Mouse (Mus musculus) retina, adult 2 months (tissue): ENCODE data around the gene Sult2b1.

ENCODE experiments used
- DNase-seq: peaks from one replicate; pipeline ENCODE4 v3.0.0-alpha.2; 2012; ENCODE audit warnings: low read depth, low spot score

The Sult2b1 gene

DNA sequence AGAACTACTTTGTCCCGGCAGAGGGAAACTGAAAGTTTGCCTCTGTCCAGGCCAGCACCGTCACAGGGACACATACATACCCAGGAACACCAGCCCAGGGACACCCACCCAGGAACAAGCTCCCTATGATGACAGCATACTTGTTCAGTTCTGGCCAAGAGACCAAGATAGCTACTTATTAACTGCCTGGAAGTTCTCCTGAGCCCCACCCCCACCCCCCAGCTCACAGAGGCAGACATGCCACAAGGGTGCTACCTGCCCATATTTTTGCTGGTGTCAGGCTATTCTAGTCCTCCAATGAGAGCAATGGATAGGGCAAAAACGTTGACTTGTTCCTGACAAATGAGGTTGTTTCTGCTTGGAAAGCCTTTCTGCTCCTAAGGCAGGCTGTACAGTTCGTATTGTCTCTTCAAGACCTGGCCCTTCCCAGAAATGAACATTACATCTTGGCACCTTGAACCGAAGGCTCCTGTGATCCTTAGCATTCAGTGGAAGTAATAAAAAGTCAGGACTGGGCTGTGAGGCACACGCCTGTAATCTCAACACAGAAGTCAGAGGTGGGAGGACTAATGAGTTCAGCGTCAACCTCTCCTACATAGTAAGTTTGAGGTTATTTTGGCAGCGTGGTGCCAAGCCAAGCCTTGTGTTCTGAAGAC lies 13.9 kb downstream of the Sult2b1 start:
- DNase-seq, result no peak

DNA sequence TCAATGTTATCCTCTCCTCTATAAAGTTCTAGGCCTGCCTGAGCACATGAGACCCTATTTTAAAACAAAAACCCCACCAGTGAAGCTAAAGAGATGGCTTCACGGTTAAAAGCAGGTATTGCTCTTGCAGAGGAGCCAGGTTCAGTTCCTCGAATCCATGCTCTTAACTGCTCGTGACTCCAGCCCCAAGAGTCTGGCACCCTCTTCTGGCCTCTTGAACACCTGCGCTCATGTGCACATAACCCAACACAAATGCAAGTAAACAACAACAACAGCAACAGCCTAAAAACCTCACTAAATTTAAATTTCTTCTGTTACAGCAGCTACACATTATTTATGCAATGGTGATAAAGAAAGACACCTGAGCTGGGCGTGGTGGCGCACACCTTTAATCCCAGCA lies 17.0 kb downstream of the Sult2b1 start:
- DNase-seq, result no peak

DNA sequence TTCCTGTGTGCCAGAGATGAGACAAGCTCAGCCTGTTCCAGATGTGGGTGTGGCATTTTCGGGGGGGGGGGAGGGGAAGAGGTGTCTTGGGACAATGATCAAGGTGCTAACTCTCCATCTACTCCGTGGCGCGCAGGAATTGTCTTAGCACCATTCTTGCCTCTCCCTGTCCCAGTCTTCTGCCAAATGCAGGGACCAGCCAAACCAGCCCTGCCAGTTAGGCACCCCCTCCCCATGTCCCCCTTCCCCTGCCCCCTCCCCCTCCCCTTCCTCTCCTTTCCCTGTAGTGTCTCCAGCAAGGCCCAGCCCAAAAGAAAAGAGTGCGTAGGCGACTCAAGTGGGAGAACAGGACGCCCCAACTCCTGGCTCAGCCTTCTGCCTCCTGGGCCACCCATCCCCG lies 17.7 kb downstream of the Sult2b1 start:
- no peak for DNase-seq

DNA sequence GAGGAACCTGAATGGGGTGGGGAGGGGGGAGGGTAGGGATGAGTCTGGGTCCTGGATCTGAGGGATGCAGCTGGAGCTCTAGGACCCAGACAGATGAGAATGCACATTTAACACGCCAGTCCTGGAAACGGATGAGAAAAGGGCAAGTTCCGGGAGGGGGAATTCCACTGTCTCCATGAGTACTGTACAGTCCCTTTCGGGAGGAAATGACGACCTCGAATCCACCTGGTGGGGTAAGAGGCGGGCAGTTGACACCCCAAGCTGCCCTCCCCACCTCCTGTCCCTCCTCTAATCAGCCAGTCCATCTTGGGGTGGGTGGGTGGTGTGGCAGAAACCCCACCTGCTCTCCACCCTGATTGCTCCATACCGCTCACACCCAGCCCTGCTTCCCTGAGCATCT lies 18.5 kb downstream of the Sult2b1 start:
- DNase-seq, result no peak

DNA sequence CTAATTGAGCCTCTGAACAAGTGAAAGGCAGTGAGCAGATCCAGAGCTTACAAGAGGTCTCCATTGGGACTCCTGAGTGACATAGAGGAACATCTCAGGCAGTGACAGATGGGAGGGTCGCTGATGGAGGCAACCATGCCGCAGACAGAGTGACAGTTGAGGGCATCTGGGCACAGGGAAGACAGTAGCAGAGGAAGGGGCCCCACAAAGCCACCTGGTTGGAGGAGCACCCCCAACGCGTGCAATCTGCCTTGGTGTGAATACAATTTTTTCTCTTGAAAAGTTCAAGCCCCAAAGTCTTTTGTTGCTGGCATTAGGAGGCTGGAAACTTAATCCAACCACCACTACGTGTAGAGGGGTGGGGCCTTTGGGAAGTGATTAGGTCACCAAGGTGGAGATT lies 24.3 kb downstream of the Sult2b1 start:
- no peak for DNase-seq

DNA sequence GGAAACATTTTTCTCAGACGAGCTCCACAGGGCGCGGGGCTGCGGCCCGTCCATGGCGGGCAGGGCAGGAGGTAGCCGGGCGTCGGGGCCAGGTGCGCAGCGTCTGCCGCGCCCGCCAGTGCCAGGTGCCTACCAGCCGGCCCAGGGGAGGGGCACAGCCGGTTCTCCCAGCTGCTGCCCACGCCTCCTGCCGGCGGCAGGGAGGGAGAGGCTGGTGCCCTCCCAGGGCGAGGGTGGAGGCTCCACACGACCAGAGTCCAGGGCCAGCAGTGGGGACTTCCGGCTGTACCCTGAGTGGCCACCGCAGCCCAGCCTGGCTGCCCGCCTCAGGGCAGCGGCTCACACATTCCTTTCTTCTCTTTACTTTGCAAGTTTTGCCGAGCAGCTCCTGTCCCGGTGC lies 25.1 kb downstream of the Sult2b1 start:
- DNase-seq, result no peak

DNA sequence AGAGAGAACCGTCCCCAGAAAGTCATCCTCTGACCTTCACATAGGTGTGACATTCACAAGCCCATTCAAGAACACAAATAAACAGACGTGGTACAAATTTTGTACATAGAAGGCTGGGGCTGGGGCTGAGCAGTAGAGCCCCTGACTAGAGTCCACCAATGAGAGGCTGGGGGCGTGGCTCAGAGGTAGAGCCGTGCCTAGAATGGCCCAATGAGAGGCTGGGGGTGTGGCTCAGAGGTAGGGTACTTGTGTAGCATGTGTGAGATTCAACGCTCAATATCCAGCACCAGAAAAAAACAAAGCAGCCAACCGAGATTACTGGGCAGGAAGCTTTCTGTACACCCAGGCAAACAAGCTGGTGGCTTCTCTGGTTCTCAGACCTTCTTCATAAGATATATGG lies 28.8 kb downstream of the Sult2b1 start:
- DNase-seq, result no peak

DNA sequence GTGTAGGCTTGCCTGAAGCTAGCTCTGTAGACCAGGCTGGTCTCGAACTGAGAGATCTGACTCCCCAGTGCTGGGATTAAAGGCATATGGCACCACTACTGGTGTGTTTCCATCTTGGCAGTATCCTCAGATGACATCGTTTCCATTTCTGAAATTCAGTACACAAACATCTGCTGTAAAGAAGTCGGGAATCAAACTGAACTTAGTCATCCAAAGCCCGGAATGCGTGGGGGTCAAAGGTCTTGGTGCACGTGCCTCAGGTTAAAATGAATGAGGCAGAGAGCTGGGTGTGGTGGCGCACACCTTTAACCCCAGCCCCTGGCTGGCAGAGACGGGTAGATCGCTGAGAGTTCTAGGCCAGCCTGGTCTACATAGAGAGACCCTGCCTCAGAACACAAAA lies 34.3 kb downstream of the Sult2b1 start:
- no peak for DNase-seq

DNA sequence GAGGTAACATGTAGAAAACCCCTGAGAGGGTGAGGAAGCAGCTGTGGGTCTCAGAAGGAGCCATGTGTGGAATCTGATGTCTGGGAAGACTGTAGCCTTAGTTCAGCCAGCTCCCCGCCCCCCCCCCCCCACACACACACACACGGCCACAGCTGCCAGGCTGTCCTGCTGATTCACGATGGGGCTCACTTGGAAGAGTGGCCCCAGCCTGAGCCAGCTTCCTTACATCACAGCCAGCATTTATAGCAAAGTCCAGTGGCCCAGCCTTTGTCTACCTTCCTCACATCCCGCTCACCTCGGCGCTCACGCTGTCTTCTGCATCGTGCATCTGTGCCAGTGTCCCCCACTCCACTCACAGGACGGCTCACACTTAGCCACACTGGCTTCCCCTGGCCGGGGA lies 35.1 kb downstream of the Sult2b1 start:
- DNase-seq, result no peak

DNA sequence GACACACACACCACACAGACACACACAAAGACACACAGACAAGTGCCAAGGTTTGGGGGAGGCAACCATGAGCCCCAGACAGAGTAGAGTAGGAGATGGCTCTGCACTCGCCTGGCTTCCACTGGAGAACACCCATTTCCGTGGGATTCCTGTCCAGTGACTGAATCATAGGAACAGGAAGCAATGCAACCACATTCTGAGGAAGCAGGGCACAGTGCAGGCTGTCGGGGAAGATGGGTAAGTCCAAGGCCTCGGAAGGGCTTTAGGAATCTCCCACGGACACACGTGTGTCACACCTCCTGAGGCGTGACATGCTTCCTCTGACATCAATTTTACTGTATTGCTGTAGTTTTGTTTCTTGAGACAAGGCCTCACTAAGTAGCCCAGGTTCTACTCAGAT lies 36.4 kb downstream of the Sult2b1 start:
- no peak for DNase-seq

DNA sequence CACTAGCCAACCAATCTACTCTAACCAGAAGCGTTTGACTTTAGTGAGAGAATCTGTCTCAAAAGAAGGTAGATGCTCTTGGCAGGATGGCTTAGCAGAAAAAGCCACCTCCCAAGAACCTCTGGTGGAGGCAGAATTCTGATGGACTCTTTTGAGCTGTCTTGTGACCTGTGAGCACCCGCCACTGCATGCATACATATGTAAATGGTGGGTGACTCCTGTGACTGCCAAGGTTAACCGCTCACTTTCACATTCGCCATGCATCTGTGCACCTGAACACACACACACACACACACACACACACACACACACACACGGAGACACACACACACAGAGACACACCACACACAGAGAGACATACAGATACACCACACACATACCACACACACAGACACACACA lies 37.0 kb downstream of the Sult2b1 start:
- DNase-seq, result no peak

DNA sequence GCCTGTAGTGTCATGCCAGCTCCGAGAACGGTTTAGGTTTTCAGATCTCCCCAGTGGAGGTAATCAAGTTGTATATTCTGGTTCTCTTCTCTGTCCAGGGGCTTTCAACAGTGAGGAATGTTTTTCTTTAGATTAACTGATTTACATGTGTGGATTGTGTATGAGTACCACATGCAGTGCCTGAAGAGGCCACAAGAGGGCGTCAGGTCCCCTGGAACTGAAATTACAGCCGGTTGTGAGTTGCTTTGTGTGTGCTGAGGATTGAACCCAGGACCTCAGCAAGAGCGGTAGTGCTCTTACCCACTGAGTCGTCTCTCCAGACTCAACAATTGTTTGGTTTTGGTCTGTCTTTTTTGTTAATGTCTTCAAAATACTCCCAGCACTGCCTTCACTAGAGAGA lies 38.0 kb downstream of the Sult2b1 start:
- no peak for DNase-seq

DNA sequence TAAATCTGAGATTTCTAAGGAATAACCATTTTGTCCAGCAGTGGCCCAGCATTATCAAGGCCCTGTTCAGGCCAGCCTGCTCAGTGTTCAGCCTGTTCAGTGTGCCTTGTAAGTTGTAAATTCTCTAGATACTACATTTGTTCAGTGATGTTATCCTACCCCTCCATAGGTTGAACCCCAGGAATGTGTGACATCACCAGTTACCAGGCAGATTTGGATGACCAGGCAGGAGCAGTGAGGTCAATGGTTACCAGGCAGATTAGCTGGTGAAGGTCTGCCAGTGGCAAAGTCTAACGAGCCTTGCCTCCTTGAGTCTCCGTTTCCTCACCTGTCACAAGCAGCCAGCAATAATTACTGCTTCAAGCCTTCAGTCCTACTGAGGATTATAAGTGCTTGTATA lies 40.1 kb downstream of the Sult2b1 start:
- peak; percentile 63 for DNase-seq

DNA sequence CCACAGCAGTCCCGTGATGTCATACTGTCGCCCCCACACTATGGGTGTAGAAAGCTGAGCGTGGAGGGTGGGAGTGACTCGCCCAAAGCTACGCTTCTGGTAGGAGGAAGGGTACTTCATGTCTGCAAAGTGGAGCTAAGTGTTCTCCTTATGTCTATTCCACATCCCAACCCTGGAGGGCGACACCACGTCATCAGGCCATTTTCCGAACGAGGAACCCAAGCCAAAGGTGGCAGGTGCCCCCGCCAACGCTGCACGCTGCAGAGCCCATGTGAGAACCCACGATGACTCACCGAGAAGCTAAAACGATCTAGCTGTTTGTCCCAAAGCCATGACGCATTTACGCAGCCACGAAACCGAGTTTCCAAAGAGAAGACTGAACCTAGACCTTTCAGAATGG lies 42.1 kb downstream of the Sult2b1 start:
- DNase-seq, result no peak

DNA sequence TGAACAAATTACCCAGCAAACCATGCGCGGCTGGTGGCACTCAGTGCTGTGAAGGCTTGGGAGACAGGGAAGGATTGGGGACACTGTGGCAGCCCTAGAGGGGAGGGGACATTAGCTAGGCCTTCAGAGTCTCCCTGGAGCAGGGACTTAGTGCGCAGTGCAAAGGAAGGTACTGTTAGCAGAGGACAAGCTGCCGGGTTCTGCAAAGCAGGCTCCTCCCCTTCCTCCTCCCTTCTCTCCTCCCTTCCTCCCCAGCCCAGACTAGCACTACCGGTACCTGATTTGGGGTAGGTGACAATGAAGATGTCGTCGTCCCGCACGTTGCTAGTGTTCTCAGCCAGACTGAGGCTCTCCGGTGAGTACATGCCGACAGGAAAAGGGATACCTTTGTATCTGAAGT lies 42.7 kb downstream of the Sult2b1 start:
- no peak for DNase-seq

DNA sequence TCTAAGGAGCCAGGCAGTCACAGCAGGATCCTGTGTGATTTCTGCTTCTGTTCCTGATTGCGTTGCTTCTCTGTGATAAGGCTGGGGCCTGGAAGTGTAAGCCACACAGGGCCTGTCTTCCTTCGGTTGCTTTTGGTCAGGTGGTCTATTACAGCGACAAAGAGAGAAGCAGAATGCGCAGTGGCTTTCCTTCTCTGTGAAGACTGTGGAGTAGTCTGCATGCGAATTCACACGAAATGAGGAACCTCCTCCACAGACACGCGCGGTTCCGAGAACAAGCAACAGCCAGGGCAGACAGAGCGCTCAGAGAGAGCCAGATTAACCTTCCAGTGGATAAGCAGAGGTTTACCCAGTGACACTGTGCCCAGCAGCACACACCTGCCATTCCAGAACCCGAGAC lies 43.2 kb downstream of the Sult2b1 start:
- DNase-seq, result no peak

DNA sequence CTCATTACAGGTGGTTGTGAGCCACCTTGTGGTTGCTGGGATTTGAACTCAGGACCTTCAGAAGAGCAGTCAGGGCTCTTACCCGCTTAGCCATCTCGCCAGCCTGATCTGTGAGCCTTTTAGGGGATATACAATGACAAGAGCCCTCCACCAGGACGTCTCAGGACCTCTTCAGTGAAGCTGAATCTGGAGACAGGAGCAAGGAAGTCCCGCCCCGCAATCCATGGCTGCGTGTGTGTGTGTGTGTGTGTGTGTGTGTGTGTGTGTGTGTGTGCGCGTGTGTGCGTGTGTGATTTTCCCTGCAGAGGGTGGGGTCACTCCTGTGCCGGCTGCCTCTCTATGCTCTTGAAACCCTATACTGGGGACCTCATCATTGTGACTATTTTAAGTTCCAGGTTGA lies 44.6 kb downstream of the Sult2b1 start:
- DNase-seq, result no peak

DNA sequence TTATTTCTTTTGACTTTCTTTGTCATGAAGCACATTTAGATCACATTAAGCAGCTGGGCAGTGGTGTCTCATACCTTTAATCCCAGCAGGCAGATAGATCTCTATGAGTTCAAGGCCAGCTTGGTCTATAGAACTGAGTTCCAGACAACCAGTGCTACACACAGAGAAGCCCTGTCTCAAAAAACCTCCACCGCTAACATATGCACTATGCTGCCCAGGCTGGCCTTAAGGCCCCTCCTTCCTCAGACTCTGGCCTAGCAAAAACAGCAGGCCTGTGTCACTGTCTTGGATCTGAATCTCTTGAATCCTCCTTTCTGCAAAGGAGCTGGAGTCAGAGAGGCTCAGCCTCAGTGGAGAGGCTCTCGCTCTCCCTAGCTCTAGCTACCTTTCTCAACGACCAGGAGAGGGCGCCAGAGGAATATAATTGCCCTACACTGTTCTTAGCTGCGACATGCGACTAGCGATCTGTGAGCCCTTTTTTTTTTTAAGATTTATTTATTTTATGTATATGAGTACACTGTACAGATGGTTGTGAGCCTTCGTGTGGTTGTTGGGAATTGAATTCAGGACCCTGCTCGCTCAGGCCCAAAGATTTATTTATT lies 45.2 kb downstream of the Sult2b1 start:
- DNase-seq, result peak; percentile 77

DNA sequence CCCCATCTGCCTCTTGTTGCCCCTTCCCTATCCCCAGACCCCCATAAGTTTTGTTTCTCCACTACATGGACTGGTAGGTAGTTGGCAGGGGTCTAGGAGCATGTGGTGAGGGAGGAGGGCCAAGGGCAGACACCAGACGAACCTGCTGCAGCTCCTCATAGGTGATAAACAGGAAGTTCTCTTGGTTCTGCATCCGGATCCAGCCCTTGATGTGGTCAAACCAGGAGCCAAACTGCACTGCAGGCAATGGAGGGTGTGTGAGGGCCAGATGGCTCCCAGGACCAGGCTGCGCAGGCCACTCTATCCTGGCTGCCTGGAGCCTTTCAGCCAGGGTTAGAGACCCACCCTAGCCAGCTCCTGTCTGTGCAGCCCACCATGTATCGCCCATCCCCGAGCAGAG lies 51.0 kb downstream of the Sult2b1 start:
- DNase-seq, result no peak

DNA sequence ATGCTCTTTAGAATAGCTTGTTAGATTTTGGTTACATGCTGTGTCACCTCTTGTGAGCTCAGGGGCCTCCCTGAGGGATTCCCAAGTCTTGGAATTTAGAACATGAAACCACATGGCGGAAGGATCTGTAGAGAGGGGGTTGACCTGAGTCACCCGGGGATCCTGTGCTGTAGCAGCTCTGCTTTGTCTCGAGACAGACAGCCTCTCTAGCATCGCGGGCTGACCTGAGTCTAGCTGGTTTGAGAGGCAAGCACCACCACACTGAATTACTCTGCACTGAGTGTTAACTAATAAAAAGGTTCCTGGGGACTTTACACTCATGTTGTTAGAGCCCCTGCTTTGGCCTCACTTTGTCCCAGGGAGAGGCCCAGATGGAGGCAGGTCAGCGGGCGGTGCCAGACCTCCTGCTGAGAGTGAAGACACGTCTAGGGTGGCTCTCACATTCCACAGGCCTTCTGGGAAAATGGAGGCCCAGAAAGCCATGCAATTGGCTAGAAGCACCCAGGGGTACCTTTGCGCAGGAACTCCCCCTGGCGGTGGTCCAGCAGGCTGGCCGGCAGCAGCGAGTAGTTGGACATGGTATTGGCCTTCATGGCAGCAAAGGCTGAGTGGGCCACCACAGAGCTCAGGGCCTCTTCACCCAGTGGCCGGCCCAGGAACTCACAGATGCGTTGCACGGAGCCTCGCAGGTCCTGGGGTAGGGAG lies 53.6 kb downstream of the Sult2b1 start:
- DNase-seq, result no peak

DNA sequence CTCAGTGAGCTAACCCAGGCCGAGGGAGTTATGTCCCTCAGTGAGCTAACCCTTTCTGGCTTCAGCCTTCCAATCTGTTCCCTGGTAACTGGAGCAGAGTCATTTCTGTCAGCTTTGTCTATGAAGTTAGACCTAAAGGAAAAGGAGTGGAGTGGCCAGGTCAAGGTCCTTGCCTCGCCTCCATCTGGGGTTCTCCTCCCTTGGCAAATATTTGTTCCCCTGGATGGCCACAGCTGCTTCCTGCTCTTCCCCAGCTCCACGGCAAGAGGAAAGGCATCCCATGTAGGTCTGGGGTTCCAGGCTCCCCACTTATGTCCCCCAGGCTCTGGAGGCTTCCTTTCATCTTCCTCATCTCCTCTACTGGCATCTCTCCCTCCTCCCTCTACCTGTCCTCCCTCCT lies 56.8 kb downstream of the Sult2b1 start:
- DNase-seq, result no peak

DNA sequence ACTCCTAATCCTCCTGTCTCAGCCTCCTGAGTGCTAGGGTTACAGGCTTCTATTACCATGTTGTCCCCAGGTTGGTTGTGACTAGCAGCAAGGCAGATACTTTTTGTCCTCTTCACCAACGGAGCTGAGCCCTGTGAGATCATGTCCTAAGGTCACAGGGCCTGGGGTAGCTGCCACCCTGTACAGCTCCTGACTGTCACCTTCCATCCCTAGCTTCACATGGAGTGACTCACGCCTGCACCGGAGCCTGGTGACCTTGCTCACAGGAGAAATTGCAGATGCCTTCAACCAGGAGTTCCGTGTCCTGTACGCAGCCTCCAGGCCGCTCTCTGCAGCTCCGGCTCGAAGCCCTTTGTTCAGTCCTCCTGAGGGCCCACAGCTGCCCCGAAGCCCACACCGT lies 58.0 kb downstream of the Sult2b1 start:
- DNase-seq, result no peak

DNA sequence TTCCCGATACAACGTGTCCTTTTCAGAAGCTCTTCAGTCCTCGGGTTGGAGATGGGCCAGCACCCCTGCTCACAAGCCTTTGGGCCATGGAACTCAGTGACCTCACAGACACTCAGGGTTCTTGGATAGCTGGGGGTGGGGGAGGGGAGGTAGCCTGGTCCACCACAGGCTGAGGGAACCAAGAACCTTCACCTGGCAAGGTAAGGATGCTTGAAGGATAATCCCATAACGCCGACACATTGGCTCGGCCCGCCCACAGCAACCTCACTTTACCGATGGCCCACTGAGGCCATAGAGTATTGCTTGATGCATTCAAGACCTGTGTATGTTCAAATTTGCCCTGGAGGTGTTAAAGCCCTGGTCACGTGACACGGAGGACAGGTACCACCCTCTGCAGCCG lies 58.8 kb downstream of the Sult2b1 start, which contains the start of gene Spaca4:
TSS of gene Spaca4 (minus strand) at position 101 of the 400 bp plus-strand sequence.
- no peak for DNase-seq
